Mouse (Mus musculus) limb, embryonic 12.5 days (tissue): ENCODE data around the gene Scgn. TPM values are rescaled to one million over a fixed set of nuclear protein-coding genes. Genes with fewer than 3 reads are reported as not detected.

Experiments
- ATAC-seq: fragments of 200-750 bp; cut with Nextera tagmentation; 2 replicates; pipeline ENCODE4 v1.8.0; 2017; ENCODE audit warnings: low read depth, moderate TSS enrichment; ENCODE audit not compliant: insufficient number of reproducible peaks, insufficient read depth, low FRiP score, low TSS enrichment
- H3K27ac ChIP-seq: fragments of 300-500 bp; sonication (generic); 2 replicates; pipeline ENCODE4 v1.5.1; 2016; ENCODE audit warnings: mild to moderate bottlenecking, moderate library complexity
- H3K27me3 ChIP-seq: fragments of 300-500 bp; sonication (generic); 2 replicates; pipeline ENCODE4 v1.6.1; 2016; ENCODE audit warnings: mild to moderate bottlenecking, moderate library complexity
- H3K36me3 ChIP-seq: fragments of 300-500 bp; sonication (generic); 2 replicates; pipeline ENCODE4 v1.6.1; 2016; ENCODE audit warnings: mild to moderate bottlenecking, moderate library complexity
- H3K4me1 ChIP-seq: fragments of 300-500 bp; sonication (generic); replicated peaks from 2 replicates; pipeline ENCODE4 v1.6.1; 2016
- H3K4me2 ChIP-seq: fragments of 300-500 bp; sonication (generic); 2 replicates; pipeline ENCODE4 v1.6.1; 2016; ENCODE audit warnings: mild to moderate bottlenecking, moderate library complexity
- H3K4me3 ChIP-seq: fragments of 300-500 bp; sonication (generic); replicated peaks from 2 replicates; pipeline ENCODE4 v1.5.1; 2016; ENCODE audit warnings: mild to moderate bottlenecking
- H3K9ac ChIP-seq: fragments of 300-500 bp; sonication (generic); replicated peaks from 2 replicates; pipeline ENCODE4 v1.6.1; 2016; ENCODE audit warnings: mild to moderate bottlenecking, moderate library complexity
- H3K9me3 ChIP-seq: fragments of 300-500 bp; sonication (generic); 2 replicates; pipeline ENCODE4 v1.6.1; 2016; ENCODE audit warnings: mild to moderate bottlenecking, moderate library complexity
- WGBS: fragments of 180-500 bp; shearing (Covaris S2); methylation state at CpG from one replicate; pipeline ENCODE4 v1.1.7; 2016; 5-methylcytosine and 5-hydroxymethylcytosine counted together
- polyA plus RNA-seq: library from polyadenylated mRNA; unstranded; fragments of >200 nt; fragmentation: Nextera tagmentation; extraction: Ambion mirVana; gene quantifications from 2 replicates; pipeline ENCODE4 v1.2.1, GENCODE M21; 2016

Scgn gene
- polyA plus RNA-seq, 1 experiment from 2014 or later: not detected

DNA sequence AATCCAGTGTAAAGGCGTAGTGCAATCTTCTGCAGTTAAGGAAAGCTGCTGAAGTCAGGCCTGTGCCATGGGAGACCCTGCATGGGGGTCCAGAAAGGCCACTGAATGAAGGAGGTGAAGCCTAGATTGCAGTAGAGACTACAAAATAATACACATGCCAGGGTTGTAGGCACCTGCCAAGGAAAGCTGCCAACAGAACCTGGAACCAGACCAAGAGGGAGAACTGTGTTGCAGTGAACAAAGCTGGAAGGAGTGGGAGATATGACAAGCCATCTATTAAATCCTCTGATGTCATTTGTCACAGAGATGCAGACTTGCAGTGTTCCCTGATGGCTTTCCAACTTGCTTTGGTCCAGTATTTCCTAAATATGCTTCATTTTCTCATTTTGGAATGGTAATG lies 52.3 kb downstream of the Scgn start:
- Histone ChIP-seq H3K4me3 (no peak overlapping the region), H3K27ac (no peak overlapping the region), H3K9ac (no peak overlapping the region), H3K4me1 (peaks cover 6% of the 10 kb centered on the region), H3K9me3 (no peaks in the 10 kb centered on the region), H3K27me3 (no peaks in the 10 kb centered on the region), H3K36me3 (no peaks in the 10 kb centered on the region), H3K4me2 (no peak overlapping the region)
- 84% methylated on average over 1 of the region's 1 CpGs for WGBS
- no peak for ATAC-seq

DNA sequence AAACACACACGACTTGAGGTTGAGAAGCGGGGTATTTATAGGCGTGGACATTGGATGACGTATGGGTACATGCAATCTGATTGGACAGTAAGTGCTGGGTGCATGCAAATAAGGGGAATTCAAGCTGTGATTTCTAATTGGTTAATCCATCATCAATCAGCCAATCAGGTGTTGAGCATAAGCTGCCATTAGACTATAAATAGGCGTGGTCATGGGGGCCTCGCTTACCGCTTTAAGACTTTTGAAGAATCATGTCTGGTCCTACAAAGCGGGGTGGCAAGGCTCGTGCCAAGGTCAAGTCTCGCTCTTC lies 56.8 kb downstream of the Scgn start, which contains the start of gene Hist1h2aa:
Gene Hist1h2aa, plus strand, starts transcription at position 252 of the 310 bp plus-strand sequence.
- Histone ChIP-seq H3K4me3 (no peak within 1 kb of the TSS), H3K27me3 (no peaks in the 10 kb centered on the region), H3K9ac (no peak within 1 kb of the TSS), H3K27ac (no peak within 1 kb of the TSS), H3K4me1 (peaks cover 9% of the 10 kb centered on the region), H3K4me2 (no peak within 1 kb of the TSS), H3K9me3 (no peaks in the 10 kb centered on the region), H3K36me3 (no peaks in the 10 kb centered on the region)
- WGBS: 94% methylated on average over 10 of the region's 10 CpGs
- no peak for ATAC-seq

DNA sequence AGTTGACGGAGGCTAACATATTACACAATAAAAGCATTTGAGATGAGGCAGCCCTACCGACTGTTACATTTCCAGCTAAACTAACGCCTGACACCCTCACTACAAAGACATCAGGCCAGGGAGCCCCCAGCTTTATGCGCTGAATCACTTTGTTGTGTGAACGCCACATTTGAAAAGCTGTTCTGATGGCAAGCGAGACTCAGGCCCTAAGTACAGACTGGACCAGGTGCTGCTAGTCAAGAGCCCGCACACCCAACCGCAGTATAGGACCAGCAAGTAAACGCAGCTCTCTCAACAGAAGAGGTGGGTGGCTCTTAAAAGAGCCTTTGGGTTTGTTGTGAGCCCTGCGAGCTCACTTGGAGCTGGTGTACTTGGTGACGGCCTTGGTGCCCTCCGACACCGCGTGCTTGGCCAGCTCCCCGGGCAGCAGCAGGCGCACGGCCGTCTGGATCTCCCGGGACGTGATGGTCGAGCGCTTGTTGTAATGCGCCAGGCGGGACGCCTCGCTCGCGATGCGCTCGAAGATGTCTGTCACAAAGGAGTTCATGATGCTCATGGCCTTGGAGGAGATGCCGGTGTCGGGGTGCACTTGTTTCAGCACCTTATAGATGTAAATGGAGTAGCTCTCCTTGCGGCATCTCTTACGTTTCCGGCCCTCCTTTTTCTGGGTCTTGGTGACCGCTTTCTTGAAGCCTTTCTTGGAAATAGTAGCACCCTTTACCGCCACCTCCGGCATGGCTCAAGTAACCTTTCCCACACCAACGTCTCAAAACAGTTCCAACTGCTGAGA lies 57.4 kb downstream of the Scgn start, which contains the start of gene Hist1h2ba:
Gene Hist1h2ba, minus strand, starts transcription at position 736 of the 790 bp plus-strand sequence.
- 94% methylated on average over 39 of the region's 39 CpGs for WGBS
- no peak within 1 kb of the TSS for H3K4me2 ChIP-seq
- no peak for ATAC-seq
- no peaks in the 10 kb centered on the region for H3K9me3 ChIP-seq
- no peak within 1 kb of the TSS for H3K9ac ChIP-seq
- no peaks in the 10 kb centered on the region for H3K27me3 ChIP-seq
- H3K4me1 ChIP-seq: peaks cover 9% of the 10 kb centered on the region
- no peak within 1 kb of the TSS for H3K4me3 ChIP-seq
- no peak within 1 kb of the TSS for H3K27ac ChIP-seq
- no peaks in the 10 kb centered on the region for H3K36me3 ChIP-seq

DNA sequence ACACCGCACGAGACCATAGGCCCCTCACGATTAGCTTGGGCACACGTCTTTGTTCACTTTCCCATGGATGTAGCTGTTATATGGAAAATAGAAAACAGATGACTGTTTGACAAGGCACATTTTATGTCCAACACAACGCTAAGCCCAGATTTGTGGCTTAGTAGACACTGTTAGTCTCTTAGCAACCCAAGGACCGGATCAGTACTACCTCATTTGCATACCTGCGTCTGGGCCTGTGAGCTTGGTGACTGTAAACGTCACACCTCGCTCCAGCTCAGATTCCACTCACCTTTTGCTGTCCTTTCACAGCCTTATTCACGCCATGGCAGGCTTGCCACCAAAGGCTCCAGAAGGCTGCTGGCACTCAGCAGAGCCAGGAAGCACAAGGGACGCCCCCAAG lies 60.1 kb downstream of the Scgn start:
- Histone ChIP-seq H3K4me2 (peak overlapping the region; percentile 13; the same call in 1 of the 2 replicates), H3K27me3 (no peaks in the 10 kb centered on the region), H3K9me3 (no peaks in the 10 kb centered on the region), H3K4me3 (no peak overlapping the region), H3K36me3 (no peaks in the 10 kb centered on the region), H3K27ac (peak overlapping the region; percentile 57; the same call in 1 of the 2 replicates), H3K9ac (no peak overlapping the region), H3K4me1 (peaks cover 9% of the 10 kb centered on the region)
- 34% methylated on average over 11 of the region's 11 CpGs for WGBS
- ATAC-seq: peak; percentile 80; the same call in 1 of the 2 replicates

DNA sequence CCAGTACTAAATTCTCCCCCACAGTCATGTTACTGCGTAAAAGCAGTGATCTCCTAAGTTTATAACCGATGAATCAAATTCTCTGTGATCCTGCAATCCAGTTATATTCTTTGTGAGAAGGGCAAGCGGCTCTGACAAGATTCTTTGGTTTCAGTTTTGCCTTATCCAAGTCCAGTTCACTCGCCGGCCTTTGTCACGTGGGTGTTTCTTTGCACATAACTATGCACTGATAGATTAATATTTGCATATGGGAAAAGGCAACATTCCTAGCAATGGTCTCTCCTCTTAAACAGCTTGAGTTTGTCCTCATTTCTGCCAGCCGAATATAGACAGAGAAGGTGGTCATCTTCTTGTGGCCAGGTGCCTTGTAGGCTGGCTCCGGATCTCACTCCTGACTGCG lies 60.6 kb downstream of the Scgn start:
- 85% methylated on average over 9 of the region's 9 CpGs for WGBS
- Histone ChIP-seq H3K9ac (no peak overlapping the region), H3K36me3 (no peaks in the 10 kb centered on the region), H3K9me3 (no peaks in the 10 kb centered on the region), H3K4me2 (no peak overlapping the region), H3K27me3 (no peaks in the 10 kb centered on the region), H3K27ac (peak overlapping the region; percentile 13; the same call in 1 of the 2 replicates), H3K4me1 (peaks cover 9% of the 10 kb centered on the region), H3K4me3 (no peak overlapping the region)
- ATAC-seq: no peak

DNA sequence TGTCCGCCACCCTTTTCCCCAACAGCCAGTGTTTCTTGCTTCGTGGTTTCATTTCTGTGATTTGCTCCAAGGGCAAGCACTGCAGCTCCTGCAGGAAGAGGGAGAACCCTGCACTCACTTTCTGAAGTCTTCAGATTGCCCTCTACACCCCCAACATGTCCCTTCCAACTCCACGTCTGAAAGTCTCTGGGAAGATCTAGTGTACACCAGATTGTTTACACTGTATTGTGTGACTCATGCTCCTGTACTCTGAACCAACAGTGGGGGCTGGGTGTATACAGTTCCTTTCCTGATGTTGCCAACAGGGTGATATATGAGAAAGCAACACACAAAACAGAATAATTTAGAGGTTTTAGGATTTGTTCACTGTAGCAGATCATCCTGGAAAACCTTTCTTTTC lies 62.4 kb downstream of the Scgn start:
- Histone ChIP-seq H3K27me3 (no peaks in the 10 kb centered on the region), H3K36me3 (no peaks in the 10 kb centered on the region), H3K9ac (no peak overlapping the region), H3K4me1 (peaks cover 9% of the 10 kb centered on the region), H3K27ac (no peak overlapping the region), H3K4me3 (no peak overlapping the region), H3K4me2 (no peak overlapping the region), H3K9me3 (no peaks in the 10 kb centered on the region)
- ATAC-seq: no peak
- WGBS: 68% methylated on average over 3 of the region's 3 CpGs

DNA sequence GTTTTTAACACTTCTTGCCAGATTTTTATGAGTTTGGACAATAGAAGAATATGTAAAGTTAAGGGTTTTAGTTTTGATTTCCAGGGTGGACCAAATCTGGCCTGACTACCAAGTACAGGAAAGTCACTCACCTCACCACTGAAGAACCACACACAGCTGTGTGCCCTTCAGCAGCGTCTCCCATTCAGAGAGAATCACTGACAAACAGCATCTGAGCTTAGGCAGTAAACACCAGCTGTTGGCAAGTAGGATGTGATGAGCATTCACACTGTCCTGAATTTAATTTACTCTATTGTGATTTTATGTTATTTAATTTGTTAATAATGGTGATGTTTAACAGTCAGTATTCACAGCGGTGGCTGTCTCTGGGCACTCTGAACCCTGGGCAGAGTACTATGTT lies 65.2 kb downstream of the Scgn start:
- Histone ChIP-seq H3K9me3 (no peaks in the 10 kb centered on the region), H3K36me3 (no peaks in the 10 kb centered on the region), H3K4me1 (peaks cover 3% of the 10 kb centered on the region), H3K27me3 (no peaks in the 10 kb centered on the region), H3K4me3 (no peak overlapping the region), H3K27ac (no peak overlapping the region), H3K9ac (no peak overlapping the region), H3K4me2 (no peak overlapping the region)
- no peak for ATAC-seq
- 70% methylated on average over 2 of the region's 2 CpGs for WGBS

DNA sequence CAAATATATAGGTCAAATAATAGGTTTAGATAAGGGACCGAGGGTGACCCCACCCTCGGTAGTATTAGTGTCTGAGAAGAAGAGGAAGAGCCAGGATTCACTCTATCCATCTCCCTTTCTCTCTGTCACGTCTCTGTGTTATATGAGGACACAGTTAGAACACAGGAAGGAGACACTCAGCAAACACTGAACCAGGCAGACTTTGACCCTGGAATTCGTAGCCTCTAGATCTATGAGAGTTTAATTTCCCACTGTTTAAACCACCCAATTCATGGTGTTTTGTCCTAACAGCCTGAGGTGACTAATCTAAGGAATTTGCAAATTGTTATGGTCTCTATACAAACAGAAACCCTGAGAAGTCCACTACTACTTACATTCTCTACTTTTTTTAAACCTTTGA lies 73.3 kb downstream of the Scgn start:
- no peak for ATAC-seq
- Histone ChIP-seq H3K27me3 (no peaks in the 10 kb centered on the region), H3K4me3 (no peak overlapping the region), H3K9me3 (no peaks in the 10 kb centered on the region), H3K9ac (no peak overlapping the region), H3K27ac (no peak overlapping the region), H3K4me2 (no peak overlapping the region), H3K4me1 (peaks cover 7% of the 10 kb centered on the region; the same call in 1 of the 2 replicates), H3K36me3 (no peaks in the 10 kb centered on the region)
- 80% methylated on average over 4 of the region's 4 CpGs for WGBS

DNA sequence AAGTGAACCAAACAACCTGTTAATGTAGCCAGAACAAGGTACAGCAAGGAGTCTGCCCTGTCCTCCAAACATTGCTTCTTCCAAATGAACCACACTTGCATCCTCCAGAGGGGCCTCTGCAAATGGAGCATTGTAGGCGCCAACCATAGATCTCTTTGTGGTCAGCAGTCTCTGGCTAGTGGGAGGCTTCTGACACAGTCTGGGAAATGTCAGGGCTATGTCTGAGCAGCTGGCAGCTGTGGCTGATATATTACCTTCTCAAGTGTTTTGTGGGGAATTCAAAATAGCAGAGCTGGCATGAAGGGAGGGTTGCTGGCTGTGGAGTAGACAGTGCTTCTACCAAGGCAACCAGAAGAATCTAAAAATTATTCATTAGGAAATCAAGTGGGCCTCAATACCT lies 74.9 kb downstream of the Scgn start:
- H3K9me3 ChIP-seq: no peaks in the 10 kb centered on the region
- no peak overlapping the region for H3K4me2 ChIP-seq
- H3K4me3 ChIP-seq: no peak overlapping the region
- H3K27ac ChIP-seq: no peak overlapping the region
- no peak for ATAC-seq
- 87% methylated on average over 1 of the region's 1 CpGs for WGBS
- H3K36me3 ChIP-seq: no peaks in the 10 kb centered on the region
- no peaks in the 10 kb centered on the region for H3K27me3 ChIP-seq
- H3K4me1 ChIP-seq: peaks cover 7% of the 10 kb centered on the region; the same call in 1 of the 2 replicates
- H3K9ac ChIP-seq: no peak overlapping the region

DNA sequence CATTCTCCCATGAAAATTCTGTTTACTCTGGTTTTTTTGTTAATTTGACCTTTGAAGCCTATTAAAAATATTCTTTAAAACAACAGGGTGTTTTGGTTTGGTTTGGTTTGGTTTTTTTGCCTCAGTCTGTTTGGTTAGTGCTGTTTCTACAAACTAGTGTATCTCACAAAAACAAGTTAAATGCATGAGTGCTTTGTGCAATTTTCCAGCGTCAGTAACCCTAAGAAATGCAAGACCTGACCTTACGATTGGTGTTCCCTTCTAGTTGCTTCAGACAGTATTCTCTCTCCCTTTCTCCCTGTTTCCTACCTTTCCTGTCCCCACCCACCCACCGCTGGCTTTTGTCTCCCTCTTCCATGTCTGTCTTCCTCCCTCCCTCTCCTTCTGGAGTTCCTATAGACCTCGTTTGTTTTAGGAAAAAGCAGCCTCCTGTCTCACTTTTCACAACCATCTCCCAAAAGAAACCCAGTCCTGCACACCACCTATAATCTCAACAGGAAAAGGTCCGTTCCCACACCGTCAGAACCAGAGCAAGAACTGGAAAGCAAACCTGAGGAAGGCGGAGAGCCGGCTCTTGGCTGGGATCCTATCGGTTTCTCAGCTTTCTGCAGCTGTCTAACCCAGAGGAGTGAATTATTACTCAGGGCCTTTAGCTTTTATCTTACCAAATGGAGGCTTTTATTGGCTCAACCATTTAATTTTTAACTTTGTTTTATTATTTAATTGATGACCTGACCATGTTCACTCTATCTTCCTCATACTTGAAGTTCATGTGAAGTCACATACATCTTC lies 76.4 kb downstream of the Scgn start, which contains the start of gene Slc17a4:
Gene Slc17a4, minus strand, starts transcription at position 634 of the 792 bp plus-strand sequence.
- ATAC-seq: no peak
- Histone ChIP-seq H3K9ac (no peak within 1 kb of the TSS), H3K4me1 (peaks cover 7% of the 10 kb centered on the region; the same call in 1 of the 2 replicates), H3K4me2 (no peak within 1 kb of the TSS), H3K4me3 (no peak within 1 kb of the TSS), H3K36me3 (no peaks in the 10 kb centered on the region), H3K27ac (no peak within 1 kb of the TSS), H3K9me3 (no peaks in the 10 kb centered on the region), H3K27me3 (no peaks in the 10 kb centered on the region)
- 69% methylated on average over 9 of the region's 9 CpGs for WGBS

DNA sequence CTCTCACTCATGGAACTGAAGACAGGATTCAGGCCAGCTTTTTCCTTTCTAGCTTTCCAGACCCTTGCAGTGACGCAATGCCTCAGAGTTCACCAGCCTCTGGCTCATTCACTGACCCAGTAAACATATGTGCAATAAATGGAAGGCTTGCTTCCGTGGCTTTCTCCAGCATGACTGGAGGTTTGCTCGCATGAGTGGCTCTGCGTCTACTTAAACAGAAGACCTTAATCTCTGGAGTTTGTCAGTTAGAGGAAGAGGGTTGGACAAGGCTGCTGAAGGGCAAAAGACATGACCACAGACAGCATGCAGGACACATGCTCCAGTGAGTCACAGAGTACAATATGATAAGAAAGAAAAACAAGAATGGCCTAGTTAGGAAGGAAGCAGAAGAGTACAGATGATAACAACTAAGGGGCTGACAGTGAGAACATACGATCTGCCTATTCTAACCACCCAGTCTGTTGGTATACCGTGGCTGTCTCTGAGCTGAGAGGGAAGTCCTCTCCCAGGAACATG lies 77.2 kb downstream of the Scgn start:
- Histone ChIP-seq H3K27ac (no peak overlapping the region), H3K4me3 (no peak overlapping the region), H3K9me3 (no peaks in the 10 kb centered on the region), H3K4me2 (no peak overlapping the region), H3K36me3 (no peaks in the 10 kb centered on the region), H3K4me1 (peaks cover 7% of the 10 kb centered on the region; the same call in 1 of the 2 replicates), H3K9ac (no peak overlapping the region), H3K27me3 (no peaks in the 10 kb centered on the region)
- no peak for ATAC-seq
- WGBS: 55% methylated on average over 6 of the region's 6 CpGs
